Mouse (Mus musculus): Measurements from ENCODE around the gene Eri3.

Gene Eri3

DNA sequence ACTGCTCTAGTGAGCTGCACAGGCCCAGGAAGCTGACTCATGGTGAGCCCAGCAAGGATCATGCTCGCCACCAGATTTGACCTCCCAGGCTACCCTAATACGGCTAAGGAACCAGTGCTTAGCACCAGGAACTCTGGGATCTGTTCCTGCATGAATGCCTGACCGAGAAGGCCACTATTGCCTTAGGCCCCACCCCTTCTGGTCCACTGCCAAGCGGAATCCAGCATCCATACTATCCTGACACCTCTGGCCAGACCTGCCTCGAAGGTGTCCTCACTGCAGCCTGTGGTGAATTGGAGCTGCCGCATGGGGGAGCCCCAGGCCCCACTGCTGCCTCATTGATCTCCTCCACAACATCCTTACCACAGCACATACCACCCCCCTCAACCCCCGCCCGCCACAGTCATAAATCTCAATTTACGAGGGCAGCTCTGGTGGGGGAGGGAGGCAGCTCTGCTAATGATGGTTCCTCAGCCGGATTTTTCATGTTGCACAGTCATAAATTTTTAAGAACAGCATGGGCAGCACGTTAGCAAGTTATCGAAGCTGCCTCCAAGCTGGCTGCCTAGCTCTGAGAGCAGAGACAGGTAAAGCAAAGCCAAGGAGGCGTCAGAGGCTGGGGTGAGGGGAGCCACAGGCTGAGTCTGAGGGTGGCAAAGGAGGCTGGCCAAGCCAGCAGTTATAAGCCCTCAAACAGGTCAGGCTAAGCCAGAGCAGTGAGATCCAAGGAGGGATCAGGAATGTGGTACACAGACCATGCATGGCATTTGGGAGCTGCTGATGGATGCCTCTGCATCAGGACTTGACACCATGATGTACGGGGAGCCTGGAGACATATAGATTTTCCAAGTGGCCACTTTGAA is 108.6 kb downstream of the Eri3 start:
- peak; percentile 69 for DNase-seq (ENCODE audit: extremely low spot score)

DNA sequence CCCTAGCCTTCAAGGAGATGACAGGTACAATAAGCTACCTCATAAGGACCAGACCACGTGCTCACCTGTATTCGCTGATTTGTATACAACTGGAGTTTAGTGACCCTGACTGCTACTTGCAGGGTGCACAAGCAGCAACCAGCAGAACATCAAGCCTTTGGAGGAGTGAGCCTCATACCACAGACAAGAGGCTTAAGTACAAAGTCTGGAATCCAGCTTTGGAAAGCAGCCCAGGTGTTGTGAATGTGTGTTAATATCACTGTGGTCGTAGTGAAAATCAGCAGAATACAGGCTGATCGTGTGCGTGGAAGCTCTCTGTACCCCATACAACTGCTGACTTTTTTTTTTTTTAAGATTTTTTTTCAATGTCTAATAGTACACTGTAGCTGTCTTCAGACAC is 109.8 kb downstream of the Eri3 start:
- no peak for DNase-seq (ENCODE audit: extremely low spot score)

DNA sequence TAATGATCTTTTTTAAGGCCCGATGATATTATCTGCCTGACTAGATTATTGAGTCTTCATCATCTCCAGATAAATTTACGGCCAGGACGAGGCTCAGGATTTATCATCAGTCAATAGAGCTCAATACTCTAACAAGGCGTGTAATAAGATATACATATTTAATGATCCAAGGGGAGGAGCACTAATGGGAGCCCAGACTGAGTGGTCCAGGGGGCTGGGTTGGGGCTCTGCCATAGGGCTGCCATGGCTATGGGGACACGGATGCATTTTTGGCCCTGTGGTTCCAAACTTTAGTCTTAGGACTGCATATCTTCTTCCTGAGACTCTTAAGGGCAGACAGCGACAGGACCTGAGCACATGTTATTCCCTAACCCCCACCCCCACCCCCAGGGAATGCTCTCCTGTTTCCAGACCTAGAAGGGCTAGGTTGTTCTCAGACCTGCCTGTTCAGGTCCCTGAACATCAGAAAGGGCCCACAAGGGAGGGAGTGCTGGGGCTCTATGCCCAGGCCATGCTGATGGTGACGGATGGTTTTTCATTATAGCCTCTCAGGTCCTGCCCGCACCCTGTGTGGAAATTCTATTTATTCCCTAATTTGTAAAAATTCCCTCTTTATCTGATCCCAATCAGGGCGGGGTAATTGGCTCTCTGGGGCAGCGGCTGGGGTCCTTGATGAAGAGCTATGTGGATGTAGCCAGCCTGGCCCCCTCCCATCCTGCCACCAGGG is 114.4 kb downstream of the Eri3 start:
- no peak for DNase-seq (ENCODE audit: extremely low spot score)

DNA sequence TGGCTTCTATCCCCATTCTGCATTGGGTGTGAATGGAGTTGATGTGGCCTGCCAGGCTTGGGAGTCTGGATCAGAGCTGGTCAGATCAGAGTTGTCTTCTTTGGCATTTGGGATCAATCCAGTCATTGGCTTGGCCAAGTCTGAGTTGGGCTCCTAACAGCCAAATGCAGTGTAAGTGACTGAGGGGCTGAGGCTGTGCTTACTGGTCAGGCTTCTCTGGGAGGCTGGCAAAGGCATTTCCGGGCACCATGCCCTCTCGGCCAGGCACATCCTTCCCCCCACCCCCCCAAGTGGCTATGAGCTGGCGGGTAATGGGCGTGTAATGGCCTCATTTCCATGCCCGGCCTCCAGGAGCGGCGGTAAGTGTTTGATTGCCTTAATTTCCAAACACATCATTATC is 115.4 kb downstream of the Eri3 start:
- no peak for DNase-seq (ENCODE audit: extremely low spot score)

DNA sequence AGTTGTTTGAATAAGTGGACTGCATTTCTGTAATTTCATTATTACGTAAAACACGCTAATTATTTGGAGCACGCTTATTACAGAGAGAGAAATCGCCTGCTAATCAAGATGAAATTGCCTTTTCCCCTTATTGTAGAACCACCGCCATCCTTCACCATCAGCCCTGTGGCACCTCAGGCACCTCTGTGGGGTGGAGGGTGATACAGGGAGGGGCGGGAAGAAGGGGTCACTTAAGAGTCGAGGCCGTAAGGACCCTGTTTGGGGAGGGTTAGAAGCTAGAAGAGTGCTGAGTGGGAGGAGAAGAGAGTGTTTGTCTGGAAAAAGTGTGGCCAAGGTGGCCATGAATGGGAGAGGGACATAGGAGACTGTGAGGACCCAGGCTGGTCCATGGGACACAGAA is 115.9 kb downstream of the Eri3 start:
- no peak for DNase-seq (ENCODE audit: extremely low spot score)

DNA sequence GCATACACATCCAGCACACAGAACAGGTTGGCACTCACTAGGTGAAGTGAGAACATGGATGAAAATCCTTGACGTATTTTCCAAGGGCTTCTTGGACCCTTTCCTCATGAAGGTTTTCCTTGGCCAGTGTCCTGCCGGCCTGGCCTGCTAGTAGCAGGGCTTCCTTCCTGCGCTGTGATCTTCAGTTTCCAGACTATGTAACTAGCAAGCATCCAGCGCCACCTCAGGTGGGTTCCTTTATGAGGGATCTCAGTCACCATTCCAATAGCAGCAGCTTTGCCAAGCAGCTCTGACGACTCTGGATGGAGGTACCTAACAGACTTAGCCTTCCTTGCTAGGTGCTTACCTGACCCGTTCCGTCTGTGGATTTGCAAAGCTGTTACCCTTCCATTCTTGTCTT is 119.7 kb downstream of the Eri3 start:
- no peak for DNase-seq (ENCODE audit: extremely low spot score)

DNA sequence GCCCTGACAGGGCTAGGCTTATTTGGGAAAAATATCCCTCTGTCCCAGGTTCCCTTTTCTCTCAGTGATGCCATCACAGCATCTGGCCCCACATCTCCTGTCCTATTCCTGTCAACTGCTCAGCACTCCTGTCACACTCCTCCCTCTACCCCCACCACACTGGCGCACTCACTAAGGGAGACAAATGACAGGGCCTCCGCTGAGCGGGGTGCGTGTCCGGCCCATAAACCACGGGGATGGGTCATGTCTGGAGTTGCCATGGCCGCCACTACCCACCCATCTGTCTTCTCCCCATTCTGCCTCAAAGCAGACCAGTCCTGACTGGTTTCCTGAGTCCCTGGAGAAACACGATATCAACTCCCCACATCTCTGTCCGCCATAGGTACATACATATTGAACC is 121.9 kb downstream of the Eri3 start:
- DNase-seq (ENCODE audit: extremely low spot score), result no peak

DNA sequence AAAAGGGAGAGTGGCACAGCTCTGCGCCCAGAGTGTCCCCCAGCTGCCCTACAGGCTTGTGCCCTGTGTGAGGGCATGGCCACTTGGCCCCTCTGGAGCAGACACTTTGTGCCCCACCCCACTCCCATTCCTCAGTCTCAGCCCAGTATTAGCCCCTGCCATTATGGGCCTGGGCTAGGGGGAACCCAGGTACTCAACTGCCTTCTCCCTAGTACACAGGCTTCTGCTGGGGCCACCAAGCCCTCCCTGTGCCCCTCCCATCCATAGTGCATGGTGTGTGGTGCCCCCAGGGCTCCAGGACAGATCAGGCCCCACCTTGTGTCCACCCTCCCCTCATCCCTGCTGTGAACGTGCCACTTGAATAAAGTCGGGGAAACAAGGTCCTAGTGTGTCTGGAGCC is 123.7 kb downstream of the Eri3 start:
- DNase-seq (ENCODE audit: extremely low spot score), result no peak

DNA sequence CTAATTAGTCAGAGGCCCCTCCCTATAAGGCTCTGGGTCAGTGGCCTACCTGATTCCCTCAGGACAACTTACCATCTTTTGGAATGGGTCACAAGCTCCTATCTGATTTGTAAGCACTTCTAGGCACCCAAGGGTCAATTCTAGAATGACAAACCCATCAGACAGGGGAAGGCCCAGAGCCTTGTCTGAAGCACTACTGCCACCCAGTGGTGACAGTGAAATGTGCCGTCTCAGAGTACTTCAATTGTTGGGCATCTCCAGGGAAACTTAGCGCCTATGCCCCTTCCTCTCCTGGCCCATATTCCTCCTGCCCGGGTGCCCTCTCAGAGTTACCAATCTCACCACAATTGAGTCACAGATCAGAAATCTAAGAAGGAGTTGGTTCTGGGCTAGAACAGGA is 126.7 kb downstream of the Eri3 start:
- peak; percentile 73 for DNase-seq (ENCODE audit: extremely low spot score)

DNA sequence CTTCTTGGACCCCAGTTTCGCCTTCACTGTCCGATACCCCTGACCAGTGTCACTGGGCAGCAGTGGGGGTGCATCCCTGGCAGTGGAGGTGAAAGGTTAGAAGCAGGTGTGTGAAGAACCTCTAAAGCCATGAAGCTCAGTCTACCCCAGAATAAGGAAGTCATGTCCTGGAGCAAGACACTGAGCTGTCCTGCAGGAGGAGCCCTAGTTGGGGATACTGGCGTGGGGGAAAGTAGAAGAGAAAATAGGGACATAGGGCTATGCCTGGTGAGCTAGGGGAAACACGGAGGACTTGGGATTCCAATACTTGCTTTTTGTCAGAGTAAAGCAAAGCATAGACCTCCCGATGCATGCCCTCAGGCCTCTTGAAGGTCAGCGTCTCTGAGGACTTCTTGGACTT is 130.8 kb downstream of the Eri3 start:
- no peak for DNase-seq (ENCODE audit: extremely low spot score)

DNA sequence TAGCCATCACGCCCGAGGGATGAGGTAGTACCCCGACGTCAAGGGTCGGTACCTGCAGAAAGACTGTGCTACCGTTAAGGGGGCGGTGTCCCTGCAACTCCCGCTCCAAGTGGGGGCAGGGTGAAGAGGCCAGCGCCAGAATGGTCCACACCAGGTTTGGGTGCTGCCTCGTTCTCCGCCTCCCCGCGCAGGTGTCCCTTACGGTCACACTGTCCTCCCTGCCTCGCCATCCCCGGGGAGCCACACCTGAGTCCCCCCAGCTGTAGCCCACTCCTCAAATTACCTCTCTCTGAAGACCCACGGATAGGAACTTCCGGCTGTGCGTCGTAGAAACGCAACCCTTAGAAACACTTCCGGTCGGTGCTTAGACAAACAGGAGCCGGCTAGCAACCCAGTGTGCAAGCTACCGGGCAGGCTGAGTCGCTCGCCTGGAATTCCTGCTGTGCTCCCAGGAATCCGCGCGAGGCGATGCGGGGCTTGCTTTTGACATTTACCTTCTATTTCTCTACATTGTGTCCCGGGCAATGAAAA is 131.8 kb downstream of the Eri3 start, which contains the start of gene Dmap1:
Gene Dmap1, minus strand, starts transcription at position 343 of the 531 bp plus-strand sequence.
- DNase-seq (ENCODE audit: extremely low spot score), result peak; percentile 92

DNA sequence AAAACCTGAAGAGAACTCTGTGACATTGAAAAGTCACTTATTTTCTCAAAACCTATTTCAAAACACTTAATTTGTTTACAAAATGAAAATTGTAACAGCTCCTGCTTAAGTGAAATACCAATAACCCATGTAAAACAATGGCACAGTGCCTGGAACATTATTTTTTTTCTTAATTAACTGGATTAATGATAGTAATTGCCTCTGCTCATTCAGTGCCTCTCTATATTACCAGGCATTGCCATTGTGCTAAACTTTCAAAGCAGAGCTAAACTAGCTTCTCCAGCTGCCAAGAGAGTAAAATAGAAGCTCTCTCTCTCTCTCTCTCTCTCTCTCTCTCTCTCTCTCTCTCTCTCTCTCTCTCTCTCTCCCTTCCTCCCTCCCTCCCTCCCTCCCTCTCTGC is 132.3 kb downstream of the Eri3 start:
- no peak for DNase-seq (ENCODE audit: extremely low spot score)

DNA sequence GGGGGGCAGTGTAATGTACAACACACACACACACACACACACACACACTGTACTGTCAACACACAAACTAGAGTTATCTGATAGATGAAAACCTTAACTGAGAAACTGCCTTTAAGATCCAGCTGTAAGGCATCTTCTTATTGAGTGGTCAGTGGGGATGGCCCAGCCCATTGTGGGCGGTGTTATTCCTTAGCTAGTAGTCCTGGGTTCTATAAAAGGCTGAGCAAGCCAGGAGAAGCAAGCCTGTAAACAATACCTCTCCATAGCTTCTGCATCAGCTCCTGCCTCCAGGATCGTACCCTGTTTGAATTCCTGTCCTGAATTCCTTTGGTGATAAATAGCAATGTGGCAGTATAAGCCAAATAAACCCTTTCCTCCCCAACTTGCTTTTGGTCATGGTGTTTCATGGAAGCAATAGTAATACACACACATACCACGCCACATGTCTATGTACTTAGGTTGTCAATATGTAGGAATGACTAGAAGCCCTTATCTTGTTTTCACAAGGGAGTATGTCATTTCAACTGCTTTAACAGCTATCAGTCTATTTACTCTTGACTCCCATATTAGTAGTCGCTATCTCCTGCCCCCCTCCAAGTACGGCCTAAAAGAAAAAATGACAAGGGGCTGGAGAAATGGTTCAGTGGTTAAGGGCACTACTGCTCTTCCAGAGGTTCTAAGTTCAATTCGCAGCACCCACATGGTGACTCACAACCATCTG is 133.0 kb downstream of the Eri3 start:
- DNase-seq (ENCODE audit: extremely low spot score), result no peak

DNA sequence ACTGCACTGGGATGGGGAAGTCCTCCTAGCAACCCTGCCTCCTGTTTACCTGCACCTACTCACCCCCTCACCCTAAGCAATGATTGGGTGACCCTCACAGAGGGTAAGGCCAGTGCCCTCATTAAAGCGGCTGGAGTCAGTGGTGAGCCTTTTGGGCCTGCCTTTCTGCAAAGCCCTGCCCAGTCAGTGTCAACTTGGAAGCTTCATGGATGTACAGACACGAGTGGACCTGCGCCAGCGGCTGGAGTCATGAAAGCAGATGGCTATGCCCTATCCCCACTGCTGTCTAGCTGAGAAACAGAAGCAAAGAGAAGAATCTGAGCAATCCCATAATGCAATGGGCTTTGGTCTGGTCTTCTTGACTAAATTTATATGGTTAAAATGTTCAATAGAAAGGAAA is 136.2 kb downstream of the Eri3 start:
- DNase-seq (ENCODE audit: extremely low spot score), result no peak

DNA sequence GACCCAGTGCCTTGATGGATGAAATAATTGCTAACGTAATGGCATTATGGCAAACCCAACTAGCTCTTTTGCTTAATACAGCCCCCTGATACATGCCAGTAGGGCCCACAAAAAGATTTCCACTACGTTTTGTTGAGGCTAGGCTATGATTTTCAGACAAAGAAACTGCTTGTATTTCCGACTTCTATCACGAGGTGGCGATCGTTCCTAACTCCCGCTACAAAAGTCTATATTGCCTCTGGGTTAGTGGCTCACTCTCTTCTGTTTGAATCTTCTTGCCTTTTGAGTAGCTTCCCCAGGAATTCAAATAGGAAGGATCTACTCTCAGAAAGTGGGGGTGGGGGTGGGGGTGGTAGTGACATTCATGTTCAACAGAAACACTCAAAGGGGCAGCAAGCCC is 155.2 kb downstream of the Eri3 start:
- DNase-seq (ENCODE audit: extremely low spot score), result peak; percentile 50

DNA sequence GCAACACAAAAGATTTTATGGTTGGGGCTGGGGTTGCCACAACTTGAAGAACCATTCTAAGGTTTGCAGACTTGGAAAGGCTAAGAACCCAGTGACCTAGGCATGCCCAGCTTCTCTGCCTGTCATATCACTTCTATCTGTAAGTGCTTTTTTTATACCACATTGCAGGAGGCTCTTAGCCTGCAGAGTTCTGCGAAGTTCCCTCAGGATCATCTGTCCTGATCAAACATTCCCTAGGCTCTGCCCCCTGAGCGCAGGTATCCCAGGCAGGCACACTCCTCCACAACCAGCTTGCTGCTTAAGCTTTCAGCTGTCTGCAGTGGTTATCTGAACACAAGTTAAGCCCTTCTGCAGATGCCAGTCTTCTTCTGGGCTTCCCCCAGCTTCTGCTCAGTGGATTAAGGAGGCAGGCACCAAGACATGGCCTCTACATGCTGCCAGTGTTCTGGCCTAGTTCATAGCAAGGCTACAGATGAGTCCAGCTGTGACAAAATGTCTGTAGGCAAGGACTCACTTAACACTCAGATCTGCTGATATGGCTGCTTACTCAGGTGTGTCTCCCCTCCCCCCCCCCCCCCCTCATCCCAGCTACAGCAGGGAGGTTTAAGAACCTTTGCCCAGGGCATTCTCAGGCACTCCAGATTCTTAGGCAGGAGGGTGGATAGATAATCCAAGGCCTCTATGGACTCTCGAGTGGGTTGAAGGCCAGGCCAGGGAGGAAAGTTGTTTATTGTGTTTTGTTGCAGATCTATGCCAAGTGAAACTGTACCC is 158.8 kb downstream of the Eri3 start:
- no peak for DNase-seq (ENCODE audit: extremely low spot score)

DNA sequence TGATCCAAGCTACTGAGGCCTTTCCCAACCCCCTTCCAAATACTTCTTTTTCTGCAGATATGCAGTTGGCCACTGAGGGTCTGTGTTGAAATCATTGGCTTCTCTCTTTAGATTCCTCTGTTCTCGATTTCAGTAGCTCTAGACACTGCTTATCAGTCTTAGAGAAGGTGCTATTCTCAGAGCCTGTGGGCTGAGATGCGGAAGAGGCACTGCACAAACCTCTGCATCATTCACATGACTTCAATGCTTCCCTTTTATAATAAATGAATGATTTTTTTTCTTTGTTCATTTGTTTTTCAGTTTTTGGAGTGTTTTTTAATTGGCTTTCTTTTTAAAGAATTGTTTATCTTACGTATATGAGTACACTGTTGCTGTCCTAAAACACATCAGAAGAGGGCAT is 162.1 kb downstream of the Eri3 start:
- no peak for DNase-seq (ENCODE audit: extremely low spot score)

DNA sequence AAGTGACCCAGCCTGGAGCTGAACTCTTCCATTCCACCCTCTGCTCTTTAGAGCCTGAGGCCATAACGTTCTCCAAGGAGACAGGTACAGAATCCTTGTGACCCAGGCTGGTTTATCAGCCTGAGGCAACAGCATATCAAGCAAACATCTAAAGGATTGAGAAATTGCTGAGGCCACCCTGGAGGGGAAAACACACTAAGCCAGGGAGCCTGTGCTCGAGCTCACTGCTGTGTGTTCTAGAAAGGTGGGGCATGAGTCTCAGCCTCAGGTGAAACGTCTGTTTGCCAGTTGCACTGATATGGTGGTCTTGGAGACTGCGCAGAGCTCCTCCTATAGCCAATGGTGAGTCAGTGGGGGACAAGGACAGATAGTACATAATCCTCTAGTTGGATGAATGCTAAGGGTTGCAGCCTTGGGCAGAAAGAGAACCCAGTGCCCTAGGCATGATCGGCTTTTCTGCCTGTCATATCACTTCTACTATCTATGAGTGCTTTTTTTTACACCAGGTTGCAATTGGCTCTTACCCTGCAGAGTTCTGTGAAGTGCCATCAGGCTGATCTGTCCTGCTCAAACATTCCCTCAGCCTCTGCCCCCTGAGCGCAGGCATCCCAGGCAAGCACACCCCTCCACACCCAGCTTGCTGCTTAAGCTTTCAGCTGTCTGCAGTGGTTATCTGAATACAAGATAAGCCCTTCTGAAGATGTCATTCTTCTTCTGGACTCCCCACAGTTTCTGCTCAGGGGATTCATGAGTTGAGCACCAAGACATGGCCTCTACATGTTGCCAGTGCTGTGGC is 163.3 kb downstream of the Eri3 start:
- DNase-seq (ENCODE audit: extremely low spot score), result no peak
